Mouse (Mus musculus): ENCODE measurements around the gene Smim5.

The Smim5 gene

GRCm38 (mm10) chr11:115894755-115895520 is 4.8 kb upstream of the Smim5 start:
- no peak for DNase-seq (ENCODE audit: low spot score)

GRCm38 (mm10) chr11:115898446-115898845 is 1.3 kb upstream of the Smim5 start:
- DNase-seq (ENCODE audit: low spot score) = no peak

GRCm38 (mm10) chr11:115898886-115899285 is 880 bp upstream of the Smim5 start:
- peak; percentile 57 for DNase-seq (ENCODE audit: low spot score)

- DNase-seq (ENCODE audit: low spot score) = no peak
Observed at GRCm38 (mm10) chr11:115900561-115901337, 983 bp downstream of the Smim5 start.

DNA sequence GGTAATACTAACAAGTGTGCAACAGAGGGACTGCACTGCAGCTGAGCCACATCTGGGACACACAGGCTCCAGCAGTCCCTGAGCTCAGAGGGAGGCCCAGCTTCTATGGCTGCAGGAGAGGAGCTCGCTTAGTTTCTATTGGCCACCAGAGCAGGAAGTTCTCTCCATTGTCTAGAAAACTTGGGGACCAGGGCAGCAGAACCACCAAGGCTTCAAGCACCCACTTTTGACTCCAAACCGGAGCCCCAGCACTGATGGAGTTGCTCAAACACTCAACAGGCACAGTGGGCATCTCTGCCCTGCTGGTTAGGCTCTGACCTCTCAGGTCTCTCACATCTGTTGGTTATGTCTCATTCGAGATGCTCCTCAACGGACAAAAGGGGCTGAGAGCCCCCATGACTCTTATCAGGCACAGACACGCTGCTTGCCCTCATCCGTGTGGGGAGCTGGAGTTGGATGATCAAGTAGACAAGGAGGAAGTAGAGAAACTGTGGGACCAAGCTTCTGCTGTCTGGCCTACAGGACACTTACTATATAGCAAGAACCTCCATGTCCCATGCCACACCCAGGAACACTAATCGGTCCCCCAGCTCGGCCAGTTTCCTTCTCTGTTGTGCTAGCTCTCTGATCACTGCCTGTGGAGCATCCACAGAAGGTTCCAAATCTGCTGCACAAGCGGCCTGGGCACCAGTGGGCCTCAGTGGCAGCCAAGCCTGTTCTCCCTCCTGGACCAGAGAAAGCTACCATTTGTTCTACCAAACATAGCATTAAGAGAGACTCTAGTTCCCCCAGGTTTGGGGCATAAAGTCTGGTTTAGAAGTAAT is 1.8 kb downstream of the Smim5 start:
- DNase-seq (ENCODE audit: low spot score) = no peak

DNA sequence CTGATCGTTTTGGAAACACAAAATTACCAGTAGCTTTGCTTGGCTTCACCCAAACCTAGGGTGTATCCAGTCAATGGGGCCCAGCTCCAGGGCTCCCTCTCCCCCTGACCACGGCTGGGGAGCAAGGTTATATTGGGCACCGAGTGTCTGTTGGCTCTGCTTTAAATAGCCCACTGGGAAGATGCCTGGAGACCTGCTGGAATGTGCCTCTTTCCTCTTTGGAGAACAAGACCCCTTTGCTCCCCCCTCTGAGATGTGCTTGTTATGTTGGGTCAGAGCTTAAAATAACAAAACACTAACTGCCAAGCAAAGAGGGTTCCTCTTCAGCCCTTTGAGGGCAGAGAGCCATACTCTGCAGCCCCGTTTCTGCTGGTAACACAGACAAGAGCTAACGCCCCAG is 2.4 kb downstream of the Smim5 start:
- no peak for DNase-seq (ENCODE audit: low spot score)

DNA sequence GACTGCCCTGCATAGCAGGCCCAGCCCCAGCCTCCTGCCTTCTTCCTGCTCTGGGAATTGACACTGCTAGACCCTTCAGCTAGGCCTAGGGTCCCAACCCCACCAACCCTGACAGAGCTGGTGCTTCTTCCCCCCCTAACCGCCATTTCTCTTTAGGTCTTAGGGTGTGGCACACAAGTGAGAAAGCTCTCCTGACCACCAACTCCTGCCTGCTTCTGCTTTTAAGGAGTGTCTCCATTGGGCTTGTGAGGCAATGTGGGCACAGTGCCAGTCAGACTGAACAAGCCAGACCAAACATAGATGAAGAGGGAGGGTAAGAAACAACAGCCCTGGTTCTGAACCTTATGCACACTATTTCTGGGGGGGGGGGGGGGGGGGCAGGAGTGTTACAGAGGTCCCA is 3.1 kb downstream of the Smim5 start:
- no peak for DNase-seq (ENCODE audit: low spot score)

DNA sequence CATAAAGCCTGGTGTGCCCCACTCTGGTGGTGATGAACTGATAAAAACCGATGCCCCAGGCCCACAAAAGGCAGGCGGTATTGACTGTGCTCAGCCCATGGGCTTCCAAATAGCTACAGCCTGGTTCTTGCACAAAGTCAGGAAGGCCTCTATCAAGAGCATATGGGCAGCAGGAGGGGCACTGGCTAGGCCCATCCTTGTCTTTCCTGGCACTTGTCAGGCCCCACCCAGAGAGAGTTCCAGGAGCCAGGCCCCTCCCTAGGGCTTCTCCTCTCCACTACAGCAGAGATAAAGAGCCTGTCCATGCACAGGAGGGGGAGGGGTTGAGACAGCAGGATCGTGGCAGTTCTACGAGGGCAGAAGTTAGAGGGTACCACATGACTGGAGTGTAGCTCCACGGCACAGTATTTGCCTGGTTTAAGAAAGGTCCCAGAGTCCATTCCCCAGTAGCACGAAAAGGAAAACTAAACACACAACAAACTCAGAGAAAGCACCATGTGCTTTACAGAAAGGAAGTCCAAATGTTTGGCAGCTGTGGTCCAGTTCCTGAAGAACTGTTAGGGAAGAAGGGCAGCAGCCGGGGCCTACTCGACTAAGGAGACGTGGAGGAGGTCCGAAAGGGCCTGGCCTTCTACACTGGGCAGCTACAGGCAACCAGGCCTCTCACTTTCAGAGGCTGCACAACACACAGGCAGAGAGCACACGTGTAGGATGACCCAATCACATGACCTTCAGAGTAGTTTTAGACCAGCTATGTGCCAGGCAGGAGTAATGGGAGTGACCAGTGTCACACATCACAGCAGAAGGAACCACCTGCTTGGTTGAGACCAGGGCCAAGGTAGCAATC is 3.8 kb downstream of the Smim5 start:
- no peak for DNase-seq (ENCODE audit: low spot score)

DNA sequence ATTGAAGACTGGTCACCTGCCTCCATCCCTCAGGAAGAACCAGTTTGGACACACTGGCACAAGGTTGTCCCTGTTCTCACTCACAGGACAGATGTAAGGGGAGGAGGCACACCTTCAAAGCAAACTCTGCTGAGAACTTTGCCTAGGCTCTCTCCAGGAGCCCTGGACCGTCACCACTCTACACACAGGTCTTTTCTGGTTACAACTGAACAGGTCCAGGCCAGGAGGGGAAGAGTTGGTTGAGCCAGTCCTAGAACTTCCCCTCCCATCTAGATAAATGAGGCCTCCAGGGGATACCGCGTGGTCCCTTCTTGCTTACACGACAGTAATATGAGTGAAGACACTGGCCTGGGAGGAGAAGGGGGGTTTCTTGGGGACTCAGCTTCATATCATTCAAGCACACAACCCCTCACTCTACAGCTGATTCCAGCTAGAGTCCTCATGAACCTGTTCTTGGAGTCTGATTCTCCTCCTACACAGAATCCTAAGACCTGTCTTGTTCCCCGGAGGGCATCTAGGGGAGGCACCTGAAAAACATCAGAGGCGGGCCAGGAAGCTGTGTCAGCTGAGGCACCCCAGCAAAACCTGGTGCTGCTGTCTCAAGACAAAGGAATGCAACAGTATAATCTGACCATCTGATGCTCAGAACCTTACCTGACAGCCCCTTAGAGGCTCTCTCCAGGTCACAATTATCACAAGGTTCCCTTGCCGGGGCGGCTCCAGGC is 4.6 kb downstream of the Smim5 start:
- no peak for DNase-seq (ENCODE audit: low spot score)

DNA sequence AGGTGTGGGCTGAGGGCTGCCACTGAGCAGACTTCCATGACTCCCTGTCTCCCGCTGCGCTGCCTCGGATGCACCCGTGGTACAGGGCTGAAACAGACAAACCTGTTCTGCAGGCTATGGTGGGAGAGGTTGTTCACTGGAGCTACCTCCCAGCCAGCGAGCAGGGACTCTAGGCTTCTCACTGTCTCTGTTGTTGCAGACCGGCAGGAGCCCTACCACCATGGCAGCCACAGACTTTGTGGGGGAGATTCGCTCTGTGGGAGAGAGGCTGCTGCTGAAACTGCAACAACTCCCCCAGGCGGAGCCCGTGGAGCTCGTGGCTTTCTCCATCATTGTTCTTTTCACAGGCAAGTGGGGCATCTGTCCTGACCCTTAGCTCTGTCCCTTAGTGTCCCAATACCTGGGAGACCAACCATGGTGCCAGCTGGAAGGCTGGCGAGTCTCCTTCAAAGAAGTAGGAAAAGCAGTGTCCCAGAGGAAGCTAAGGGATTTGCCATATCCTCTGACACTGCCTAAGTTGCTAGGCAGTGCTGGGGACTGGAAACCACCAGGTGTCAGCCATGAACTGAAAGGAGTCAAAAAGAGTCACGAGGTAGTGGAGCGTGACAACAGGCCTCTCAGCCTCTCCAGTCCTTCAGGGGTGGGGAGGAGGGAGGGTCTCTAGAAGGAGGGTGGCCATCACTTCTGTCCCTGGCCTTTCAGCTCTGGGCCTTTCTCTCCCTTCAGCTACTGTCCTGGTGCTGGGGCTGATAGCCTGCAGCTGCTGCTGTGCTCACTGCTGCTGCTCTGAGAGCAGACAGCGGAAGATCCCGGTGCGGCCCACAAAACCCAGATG is 5.4 kb downstream of the Smim5 start:
- no peak for DNase-seq (ENCODE audit: low spot score)

- no peak for DNase-seq (ENCODE audit: low spot score)
Observed at GRCm38 (mm10) chr11:115906116-115906515, 6.3 kb downstream of the Smim5 start.

DNA sequence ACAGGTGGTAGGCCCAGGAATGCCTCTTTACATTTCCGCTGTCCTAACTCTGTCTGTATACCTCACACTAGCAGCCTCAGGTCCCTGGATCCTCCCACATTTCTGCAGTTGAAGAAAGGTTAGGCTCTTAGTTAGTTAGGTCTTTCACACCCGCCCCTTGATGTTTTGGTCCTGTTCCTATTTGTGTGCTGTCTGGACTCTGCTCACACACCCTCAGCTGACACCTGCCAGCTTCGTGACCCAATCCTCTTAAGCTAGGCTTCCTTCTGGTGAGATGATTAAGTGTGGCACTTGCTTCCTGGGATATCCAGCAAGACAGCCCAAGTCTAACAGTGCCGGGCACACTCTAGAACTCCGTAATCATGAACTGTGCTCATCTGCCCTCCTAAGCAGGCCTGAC is 6.8 kb downstream of the Smim5 start:
- DNase-seq (ENCODE audit: low spot score) = no peak

GRCm38 (mm10) chr11:115911134-115911561 is 11.4 kb downstream of the Smim5 start:
- no peak for DNase-seq (ENCODE audit: low spot score)

- DNase-seq (ENCODE audit: low spot score) = no peak
Observed at GRCm38 (mm10) chr11:115911632-115912376, 12.0 kb downstream of the Smim5 start, which contains the start of gene Smim6. Smim6 (plus strand) TSS chr11:115912017.

DNA sequence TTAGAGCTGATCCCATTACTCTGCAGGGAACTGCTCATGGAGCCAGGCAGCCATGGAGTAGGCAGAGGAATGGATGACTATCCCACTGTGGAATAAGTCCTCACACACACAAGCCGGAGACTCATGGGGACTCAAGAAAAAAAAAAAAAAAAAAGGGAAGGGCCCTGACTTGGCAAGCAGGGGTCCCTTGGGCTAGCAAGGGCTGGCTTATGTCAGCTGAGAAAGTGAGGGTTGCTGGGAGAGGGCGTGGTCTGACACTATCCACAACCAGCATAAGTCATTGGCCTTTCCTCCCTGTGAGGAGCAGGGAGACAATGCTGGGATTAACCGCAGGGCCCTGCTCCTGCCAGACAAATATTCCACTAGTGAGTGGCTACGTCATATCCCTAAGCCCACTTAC is 16.8 kb downstream of the Smim5 start:
- no peak for DNase-seq (ENCODE audit: low spot score)

DNA sequence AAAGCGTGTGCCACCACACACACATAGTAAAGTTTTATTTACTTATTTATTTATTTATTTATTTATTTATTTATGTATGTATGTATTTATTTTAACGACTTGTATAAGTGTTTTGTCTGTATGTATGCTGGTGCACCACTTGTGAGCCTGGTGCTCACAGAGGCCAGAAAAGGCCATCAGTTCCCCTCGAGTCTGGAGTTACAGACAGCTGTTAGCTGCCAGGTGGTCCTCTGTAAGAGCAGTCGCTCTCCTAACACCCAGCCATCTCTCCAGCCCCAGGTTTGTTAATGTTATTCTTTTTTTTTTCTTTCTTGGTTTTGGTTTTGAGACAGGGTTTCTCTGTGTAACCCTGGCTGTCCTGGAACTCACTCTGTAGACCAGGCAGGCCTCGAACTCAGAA is 18.9 kb downstream of the Smim5 start:
- DNase-seq (ENCODE audit: low spot score) = no peak

- no peak for DNase-seq (ENCODE audit: low spot score)
Observed at GRCm38 (mm10) chr11:115919073-115919472, 19.3 kb downstream of the Smim5 start.

- DNase-seq (ENCODE audit: low spot score) = peak; percentile 33
Observed at GRCm38 (mm10) chr11:115920110-115920818, 20.5 kb downstream of the Smim5 start.

DNA sequence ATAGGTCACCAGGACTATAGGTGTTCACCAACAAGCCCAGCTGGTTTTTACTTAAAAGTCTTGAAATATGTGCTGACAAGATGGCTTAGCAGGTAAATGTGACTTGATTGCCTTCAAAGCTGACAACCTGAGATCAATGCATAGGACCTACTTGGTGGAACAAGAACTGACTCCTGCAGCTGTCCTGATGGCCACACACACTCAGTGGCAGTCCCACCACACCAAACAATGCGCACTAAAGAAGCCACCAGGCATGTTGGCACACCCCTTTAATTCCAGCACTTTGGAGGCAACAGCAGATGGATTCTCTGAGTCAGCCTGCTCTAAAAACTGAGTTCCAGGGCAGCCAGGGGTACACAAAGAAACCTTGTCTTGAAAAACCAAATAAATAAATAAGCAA is 22.2 kb downstream of the Smim5 start:
- DNase-seq (ENCODE audit: low spot score) = no peak

All from layer of hippocampus, adult 9-10 months (tissue).